Mouse (Mus musculus) stomach, postnatal 0 days (tissue): ENCODE measurements at regions not wholly inside any gene's neighbourhood (a gene's known extent, or its start where the extent isn't known, plus 50 kb on each side); places are given as distances from the start of the nearest gene placed in this dataset.

Experiments used
- CTCF ChIP-seq: IDR thresholded peaks from 2 replicates; pipeline ENCODE4 v1.5.1; 2016; ENCODE audit warnings: antibody characterized with exemption, low read depth, mild to moderate bottlenecking, moderate library complexity
- EP300 ChIP-seq: optimal IDR thresholded peaks from 2 replicates; pipeline ENCODE3; 2016; ENCODE audit warnings: antibody characterized with exemption

DNA sequence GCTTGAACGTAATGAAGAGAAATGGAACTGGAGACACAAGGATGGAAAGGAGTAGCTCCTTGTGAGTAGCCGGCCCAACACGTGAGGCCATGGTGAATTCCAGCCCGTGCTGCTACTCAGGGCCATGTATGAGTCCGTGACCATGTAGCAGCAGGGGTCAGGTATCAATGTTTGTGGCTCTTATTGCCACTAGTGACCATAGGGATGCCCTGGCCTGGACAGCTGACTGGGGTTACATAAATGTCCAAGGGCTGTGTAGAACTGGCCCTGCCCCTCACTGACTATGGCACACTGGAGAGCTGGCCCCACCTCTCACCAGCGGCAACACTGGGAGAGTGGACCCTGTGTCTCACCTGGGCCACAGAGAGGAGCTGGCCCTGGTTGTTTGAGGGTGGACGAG, 84.1 kb upstream of the Tmem260 start:
- TF ChIP-seq CTCF (no peak), EP300 (no peak)
